Mouse (Mus musculus) heart, embryonic 14.5 days (tissue): ENCODE measurements around the gene Vamp5. TPM values are rescaled to one million over a fixed set of nuclear protein-coding genes. Genes with fewer than 3 reads are reported as not detected.

Source experiments
- ATAC-seq: fragments of 200-750 bp; cut with Nextera tagmentation; 2 replicates; pipeline ENCODE4 v1.8.0; 2017; ENCODE audit warnings: low read depth, moderate TSS enrichment; ENCODE audit not compliant: insufficient number of reproducible peaks, insufficient read depth, low FRiP score
- H3K27ac ChIP-seq, 2 experiments: fragments of 200-500 bp in 1 of 2; fragments of 300-500 bp in 1 of 2; sonication (generic) in 1 of 2; replicated peaks in 1 of 2; 2 replicates each; pipeline ENCODE4 v1.5.1; 2012 to 2014; ENCODE audit warnings: low read depth in 2 of 2, low read length in 2 of 2, control low read depth in 1 of 2, mild to moderate bottlenecking in 1 of 2, mixed read lengths in 1 of 2; ENCODE audit not compliant: control insufficient read depth in 1 of 2, insufficient read depth in 1 of 2
- H3K27me3 ChIP-seq: fragments of 300-500 bp; sonication (generic); 2 replicates; pipeline ENCODE4 v1.6.1; 2014; ENCODE audit warnings: mild to moderate bottlenecking, low read length, control low read depth; ENCODE audit not compliant: control insufficient read depth, insufficient read depth
- H3K36me3 ChIP-seq: fragments of 300-500 bp; sonication (generic); 2 replicates; pipeline ENCODE4 v1.6.1; 2014; ENCODE audit warnings: mild to moderate bottlenecking, control low read depth, low read length, mixed read lengths; ENCODE audit not compliant: control insufficient read depth, insufficient read depth
- H3K4me1 ChIP-seq, 2 experiments: fragments of 200-500 bp in 1 of 2; fragments of 300-500 bp in 1 of 2; sonication (generic) in 1 of 2; 2 replicates each; pipeline ENCODE4 v1.6.1; 2012 to 2014; ENCODE audit warnings: low read length in 2 of 2, control low read depth in 1 of 2, mixed read lengths in 1 of 2; ENCODE audit not compliant: control insufficient read depth in 2 of 2, insufficient read depth in 2 of 2
- H3K4me2 ChIP-seq: fragments of 300-500 bp; sonication (generic); 2 replicates; pipeline ENCODE4 v1.6.1; 2014; ENCODE audit warnings: mild to moderate bottlenecking, low read length
- H3K4me3 ChIP-seq, 2 experiments: fragments of 200-500 bp in 1 of 2; fragments of 300-500 bp in 1 of 2; sonication (generic) in 1 of 2; 2 replicates each; pipeline ENCODE4 v1.5.1; 2012 to 2014; ENCODE audit warnings: low read length in 2 of 2, mild to moderate bottlenecking in 2 of 2, control low read depth in 1 of 2, low read depth in 1 of 2, moderate library complexity in 1 of 2; ENCODE audit not compliant: control insufficient read depth in 1 of 2, insufficient read depth in 1 of 2
- H3K9ac ChIP-seq: fragments of 300-500 bp; sonication (generic); 2 replicates; pipeline ENCODE4 v1.6.1; 2014; ENCODE audit warnings: mild to moderate bottlenecking, low read length
- H3K9me3 ChIP-seq: fragments of 300-500 bp; sonication (generic); 2 replicates; pipeline ENCODE4 v1.6.1; 2016; ENCODE audit warnings: low read length, control low read depth; ENCODE audit not compliant: control insufficient read depth
- WGBS: fragments of 180-500 bp; shearing (Covaris S2); extraction: QIAGEN DNeasy Blood & Tissue Kit; methylation state at CpG from one replicate; pipeline ENCODE4 v1.1.7; 2014; 5-methylcytosine and 5-hydroxymethylcytosine counted together
- polyA plus RNA-seq: library from polyadenylated mRNA; unstranded; fragments of >200 nt; fragmentation: Nextera tagmentation; extraction: Ambion mirVana; gene quantifications from 2 replicates; pipeline ENCODE4 v1.2.1, GENCODE M21; 2014

The Vamp5 gene
- polyA plus RNA-seq, 1 experiment from 2014 or later = 61.9 TPM

GRCm38 (mm10) chr6:72352636-72353405 lies 27.4 kb downstream of the Vamp5 start:
- Histone ChIP-seq H3K36me3 (peaks cover 36% of the 10 kb centered on the region), H3K4me2 (no peak overlapping the region), H3K4me3 (no peak overlapping the region), H3K4me1 (peaks cover 8 to 43% of the 10 kb centered on the region in 2 experiments), H3K9me3 (no peaks in the 10 kb centered on the region), H3K27me3 (no peaks in the 10 kb centered on the region), H3K9ac (no peak overlapping the region), H3K27ac (no peak overlapping the region)
- ATAC-seq = no peak
- WGBS = 52% methylated on average over 5 of the region's 5 CpGs

GRCm38 (mm10) chr6:72350214-72350613 lies 30.1 kb downstream of the Vamp5 start:
- Histone ChIP-seq H3K9me3 (no peaks in the 10 kb centered on the region), H3K4me2 (no peak overlapping the region), H3K4me1 (peaks cover 4 to 40% of the 10 kb centered on the region in 2 experiments), H3K9ac (no peak overlapping the region), H3K4me3 (no peak overlapping the region), H3K27me3 (no peaks in the 10 kb centered on the region), H3K36me3 (peaks cover 30% of the 10 kb centered on the region), H3K27ac (no peak overlapping the region)
- no peak for ATAC-seq
- WGBS = 88% methylated on average over 2 of the region's 2 CpGs

- peak overlapping the region in 1 of 2 experiments; percentile 83; a peak in 1 of 4 replicates for H3K27ac ChIP-seq
- peaks cover 2 to 45% of the 10 kb centered on the region in 2 experiments; a peak in 3 of 4 replicates for H3K4me1 ChIP-seq
- no peaks in the 10 kb centered on the region for H3K9me3 ChIP-seq
- no peak overlapping the region; a peak in 1 of 4 replicates for H3K4me3 ChIP-seq
- 76% methylated on average over 10 of the region's 10 CpGs for WGBS
- H3K9ac ChIP-seq = peak overlapping the region; percentile 42; the same call in 1 of the 2 replicates
- H3K27me3 ChIP-seq = no peaks in the 10 kb centered on the region
- ATAC-seq = no peak
- peak overlapping the region; percentile 73 for H3K4me2 ChIP-seq
- H3K36me3 ChIP-seq = peaks cover 30% of the 10 kb centered on the region
Measured at GRCm38 (mm10) chr6:72348411-72348810, 31.9 kb downstream of the Vamp5 start.

- Histone ChIP-seq H3K4me1 (peaks cover under 1 to 38% of the 10 kb centered on the region in 2 experiments; a peak in 3 of 4 replicates), H3K4me3 (peak within 1 kb of the TSS; percentile 70 to 98), H3K4me2 (peak within 1 kb of the TSS; percentile 73), H3K36me3 (peaks cover 35% of the 10 kb centered on the region), H3K27me3 (no peaks in the 10 kb centered on the region), H3K9me3 (no peaks in the 10 kb centered on the region), H3K27ac (peak within 1 kb of the TSS; percentile 83 to 85), H3K9ac (peak within 1 kb of the TSS; percentile 84)
- WGBS = under 1% methylated on average over 64 of the region's 72 CpGs
- ATAC-seq = peak; percentile 69
Measured at GRCm38 (mm10) chr6:72347166-72347941, 32.9 kb downstream of the Vamp5 start, which contains the start of gene 0610030E20Rik. Gene 0610030E20Rik, plus strand, starts transcription at chr6:72347317.

GRCm38 (mm10) chr6:72346261-72346660 lies 34.0 kb downstream of the Vamp5 start:
- WGBS = 81% methylated on average over 4 of the region's 4 CpGs
- no peaks in the 10 kb centered on the region for H3K27me3 ChIP-seq
- H3K36me3 ChIP-seq = peaks cover 40% of the 10 kb centered on the region
- H3K27ac ChIP-seq = no peak overlapping the region
- H3K4me2 ChIP-seq = no peak overlapping the region
- H3K4me1 ChIP-seq = peaks cover 0 to 30% of the 10 kb centered on the region in 2 experiments; a peak in 2 of 4 replicates
- H3K9me3 ChIP-seq = no peaks in the 10 kb centered on the region
- H3K4me3 ChIP-seq = peak overlapping the region in 1 of 2 experiments; percentile 70; a peak in 1 of 4 replicates
- ATAC-seq = no peak
- no peak overlapping the region for H3K9ac ChIP-seq

- H3K36me3 ChIP-seq = peaks cover 34% of the 10 kb centered on the region
- no peaks in the 10 kb centered on the region for H3K27me3 ChIP-seq
- H3K9ac ChIP-seq = peak overlapping the region; percentile 94; the same call in 1 of the 2 replicates
- H3K9me3 ChIP-seq = no peaks in the 10 kb centered on the region
- no peak for ATAC-seq
- peak overlapping the region; percentile 92 for H3K4me2 ChIP-seq
- peaks cover 0 to 28% of the 10 kb centered on the region in 2 experiments; a peak in 2 of 4 replicates for H3K4me1 ChIP-seq
- peak overlapping the region in 1 of 2 experiments; percentile 75; a peak in 2 of 4 replicates for H3K27ac ChIP-seq
- H3K4me3 ChIP-seq = peak overlapping the region in 1 of 2 experiments; percentile 87; a peak in 2 of 4 replicates
- WGBS = 49% methylated on average over 6 of the region's 6 CpGs
Measured at GRCm38 (mm10) chr6:72345633-72346032, 34.6 kb downstream of the Vamp5 start.

GRCm38 (mm10) chr6:72345074-72345567 lies 35.1 kb downstream of the Vamp5 start, which contains the start of gene Usp39:
Gene Usp39, minus strand, starts transcription at chr6:72345184.
- ATAC-seq = peak; percentile 76
- Histone ChIP-seq H3K9ac (peak within 1 kb of the TSS; percentile 94), H3K4me2 (peak within 1 kb of the TSS; percentile 92), H3K36me3 (peaks cover 29% of the 10 kb centered on the region), H3K27ac (peak within 1 kb of the TSS; percentile 75 to 79; a peak in 3 of 4 replicates), H3K4me1 (peaks cover 0 to 28% of the 10 kb centered on the region in 2 experiments; a peak in 2 of 4 replicates), H3K9me3 (no peaks in the 10 kb centered on the region), H3K4me3 (peak within 1 kb of the TSS; percentile 87 to 95), H3K27me3 (no peaks in the 10 kb centered on the region)
- WGBS = under 1% methylated on average over 30 of the region's 30 CpGs
